Mouse (Mus musculus): Measurements from ENCODE around the gene Gm10563. TPM values are rescaled to one million over a fixed set of nuclear protein-coding genes. Genes with fewer than 3 reads are reported as not detected.

Gene Gm10563
- total and polyA plus RNA-seq, 2 experiments from 2014 or later: not detected

DNA sequence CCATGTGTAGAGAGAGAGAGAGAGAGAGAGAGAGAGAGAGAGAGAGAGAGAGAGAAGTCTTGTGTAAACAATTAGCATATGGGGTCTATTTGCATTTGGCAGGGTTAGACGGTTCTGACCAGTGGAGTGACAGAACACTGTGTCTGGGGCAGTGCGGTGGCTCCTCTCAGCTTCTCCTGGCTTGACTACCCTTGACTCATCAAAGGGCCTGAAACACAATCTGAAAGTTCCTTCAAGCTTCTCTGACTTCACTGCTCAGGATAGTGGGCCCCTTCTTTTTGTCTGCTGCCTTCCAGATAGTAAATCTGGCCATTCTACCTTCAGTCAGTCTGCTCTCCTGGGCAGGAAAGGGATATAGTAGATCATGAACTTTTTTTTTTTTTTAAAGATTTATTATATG, 38.4 kb downstream of the Gm10563 start:
- ATAC-seq (no peak), DNase-seq (ENCODE audit: low spot score) (no peak)
- Histone ChIP-seq H3K4me1 (ENCODE audit: insufficient read depth, low read length) (0 out of 2 replicates have a peak, but pooled peaks cover 4% of the 10 kb centered on the region), H3K27ac (no peak overlapping the region), H3K27me3 (ENCODE audit: insufficient read depth, low read length) (no peaks in the 10 kb centered on the region), H3K9me3 (ENCODE audit: low read length) (no peaks in the 10 kb centered on the region), H3K36me3 (ENCODE audit: insufficient read depth, low read length) (peaks cover 12% of the 10 kb centered on the region), H3K4me3 (ENCODE audit: low read length) (no peak overlapping the region), H3K4me2 (ENCODE audit: low read depth, low read length) (no peak overlapping the region), H3K9ac (replicated peaks; ENCODE audit: low read length) (no peak overlapping the region)
- TF ChIP-seq CTCF (IDR thresholded peaks at IDR 0.05; ENCODE audit: low read depth): no peak
- WGBS: 72% methylated on average over 2 of the region's 2 CpGs

DNA sequence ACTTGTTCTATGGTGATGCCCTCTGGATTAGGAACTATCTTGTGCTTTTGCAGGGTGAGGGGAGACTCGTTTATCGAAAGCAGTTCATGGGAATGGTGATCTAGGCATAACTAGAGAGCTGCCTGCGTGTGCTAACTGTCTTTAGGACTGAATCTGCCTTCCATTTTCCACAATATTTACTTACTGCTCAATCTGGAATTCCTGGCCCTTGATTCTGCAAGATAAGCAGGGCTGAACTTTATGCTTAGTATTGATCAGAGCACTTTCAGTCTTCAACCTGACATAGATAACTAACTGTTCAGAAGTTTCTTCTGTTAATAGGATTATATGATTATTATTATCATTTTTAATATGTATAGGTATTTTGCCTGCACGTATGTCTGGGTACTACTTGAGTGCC, 40.1 kb downstream of the Gm10563 start:
- Histone ChIP-seq H3K27ac (no peak overlapping the region), H3K4me3 (ENCODE audit: low read length) (no peak overlapping the region), H3K4me1 (ENCODE audit: insufficient read depth, low read length) (0 out of 2 replicates have a peak, but pooled peaks cover 4% of the 10 kb centered on the region), H3K9me3 (ENCODE audit: low read length) (no peaks in the 10 kb centered on the region), H3K36me3 (ENCODE audit: insufficient read depth, low read length) (peaks cover 3% of the 10 kb centered on the region), H3K27me3 (ENCODE audit: insufficient read depth, low read length) (no peaks in the 10 kb centered on the region), H3K9ac (replicated peaks; ENCODE audit: low read length) (no peak overlapping the region), H3K4me2 (ENCODE audit: low read depth, low read length) (no peak overlapping the region)
- ATAC-seq: no peak
- TF ChIP-seq CTCF (IDR thresholded peaks at IDR 0.05; ENCODE audit: low read depth): no peak
- DNase-seq (ENCODE audit: low spot score): no peak
- 92% methylated on average over 4 of the region's 4 CpGs for WGBS

DNA sequence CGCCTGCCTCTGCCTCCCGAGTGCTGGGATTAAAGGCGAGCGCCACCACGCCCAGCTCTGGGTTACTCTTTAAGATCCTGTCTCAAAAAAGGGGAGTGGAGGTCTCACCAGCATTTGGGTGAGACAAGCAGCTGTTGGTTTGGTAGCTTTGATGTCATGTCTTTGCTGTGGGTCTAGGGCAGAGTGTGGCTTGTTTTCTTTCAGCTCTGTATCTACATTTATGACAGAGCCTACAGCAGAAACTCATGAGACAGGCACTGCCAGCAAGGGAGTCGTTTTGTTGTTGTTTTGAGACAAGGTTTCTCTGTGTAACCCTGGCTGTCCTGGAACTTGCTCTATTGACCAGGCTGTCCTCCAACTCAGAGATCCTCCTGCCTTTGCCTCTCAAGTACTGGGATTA, 41.4 kb downstream of the Gm10563 start:
- no peak for DNase-seq (ENCODE audit: low spot score)
- H3K27ac ChIP-seq: no peak overlapping the region
- TF ChIP-seq CTCF (IDR thresholded peaks at IDR 0.05; ENCODE audit: low read depth): no peak
- no peak overlapping the region for H3K4me2 ChIP-seq (ENCODE audit: low read depth, low read length)
- no peak overlapping the region for H3K9ac ChIP-seq (replicated peaks; ENCODE audit: low read length)
- H3K4me1 ChIP-seq (ENCODE audit: insufficient read depth, low read length): 0 out of 2 replicates have a peak, but pooled peaks cover 4% of the 10 kb centered on the region
- no peaks in the 10 kb centered on the region for H3K9me3 ChIP-seq (ENCODE audit: low read length)
- 93% methylated on average over 6 of the region's 6 CpGs for WGBS
- no peaks in the 10 kb centered on the region for H3K36me3 ChIP-seq (ENCODE audit: insufficient read depth, low read length)
- no peak for ATAC-seq
- no peak overlapping the region for H3K4me3 ChIP-seq (ENCODE audit: low read length)
- no peaks in the 10 kb centered on the region for H3K27me3 ChIP-seq (ENCODE audit: insufficient read depth, low read length)

DNA sequence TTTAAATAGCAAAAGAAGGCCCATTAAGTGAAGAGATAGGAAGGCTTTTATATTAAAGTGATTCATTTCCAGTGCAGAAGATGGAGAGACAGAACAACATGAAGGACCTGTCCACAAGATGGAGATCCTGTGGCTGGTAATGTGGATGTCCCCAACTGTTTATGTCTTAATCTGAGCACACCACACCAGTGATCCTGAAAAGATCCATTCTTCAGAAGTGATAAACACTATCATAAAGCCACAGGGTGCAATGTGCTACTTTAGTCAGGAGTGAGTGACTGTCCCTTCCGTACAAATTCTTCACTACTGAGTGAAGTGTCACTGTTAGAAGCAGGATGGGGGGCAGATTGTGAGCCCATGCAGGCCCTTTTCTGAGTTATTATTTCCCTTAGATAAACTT, 42.5 kb downstream of the Gm10563 start:
- 89% methylated on average over 1 of the region's 1 CpGs for WGBS
- TF ChIP-seq CTCF (IDR thresholded peaks at IDR 0.05; ENCODE audit: low read depth): no peak
- ATAC-seq (no peak), DNase-seq (ENCODE audit: low spot score) (no peak)
- Histone ChIP-seq H3K27ac (no peak overlapping the region), H3K9me3 (ENCODE audit: low read length) (no peaks in the 10 kb centered on the region), H3K9ac (replicated peaks; ENCODE audit: low read length) (peak overlapping the region; percentile 96; the same call in 1 of the 2 replicates), H3K36me3 (ENCODE audit: insufficient read depth, low read length) (no peaks in the 10 kb centered on the region), H3K27me3 (ENCODE audit: insufficient read depth, low read length) (no peaks in the 10 kb centered on the region), H3K4me1 (ENCODE audit: insufficient read depth, low read length) (0 out of 2 replicates have a peak, but pooled peaks cover 4% of the 10 kb centered on the region), H3K4me3 (ENCODE audit: low read length) (peak overlapping the region; percentile 96; the same call in 1 of the 2 replicates), H3K4me2 (ENCODE audit: low read depth, low read length) (peak overlapping the region; percentile 92)

DNA sequence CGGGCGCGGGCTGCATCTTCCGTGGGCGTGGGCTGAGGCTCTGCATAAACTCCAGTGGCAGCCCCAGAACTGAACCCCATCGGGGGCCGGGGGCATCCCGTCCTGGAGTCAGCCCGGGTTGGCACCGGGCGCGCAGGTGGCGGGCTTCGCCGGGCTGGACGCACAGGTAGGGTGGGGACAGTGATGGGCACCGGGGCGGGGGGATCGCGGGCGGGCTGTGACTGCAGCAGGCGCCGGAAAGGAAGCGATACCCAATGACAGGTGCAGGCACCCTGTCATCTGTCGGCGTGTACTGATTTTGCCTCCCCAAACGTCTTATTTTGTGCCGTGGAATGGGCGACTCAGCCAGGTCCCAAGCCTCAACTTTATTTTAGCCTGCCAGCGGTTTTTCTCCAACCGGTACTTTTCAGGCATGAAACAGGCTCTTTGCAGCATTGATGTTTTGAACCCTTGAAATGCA, 43.2 kb downstream of the Gm10563 start:
- Histone ChIP-seq H3K27ac (peak overlapping the region; percentile 100), H3K4me2 (ENCODE audit: low read depth, low read length) (peak overlapping the region; percentile 92), H3K36me3 (ENCODE audit: insufficient read depth, low read length) (no peaks in the 10 kb centered on the region), H3K9ac (replicated peaks; ENCODE audit: low read length) (peak overlapping the region; percentile 96), H3K4me3 (ENCODE audit: low read length) (peak overlapping the region; percentile 96), H3K27me3 (ENCODE audit: insufficient read depth, low read length) (no peaks in the 10 kb centered on the region), H3K9me3 (ENCODE audit: low read length) (no peaks in the 10 kb centered on the region), H3K4me1 (ENCODE audit: insufficient read depth, low read length) (0 out of 2 replicates have a peak, but pooled peaks cover 4% of the 10 kb centered on the region)
- no peak for TF ChIP-seq CTCF (IDR thresholded peaks at IDR 0.05; ENCODE audit: low read depth)
- WGBS: 1% methylated on average over 31 of the region's 31 CpGs
- no peak for DNase-seq (ENCODE audit: low spot score)
- ATAC-seq: peak; percentile 59

DNA sequence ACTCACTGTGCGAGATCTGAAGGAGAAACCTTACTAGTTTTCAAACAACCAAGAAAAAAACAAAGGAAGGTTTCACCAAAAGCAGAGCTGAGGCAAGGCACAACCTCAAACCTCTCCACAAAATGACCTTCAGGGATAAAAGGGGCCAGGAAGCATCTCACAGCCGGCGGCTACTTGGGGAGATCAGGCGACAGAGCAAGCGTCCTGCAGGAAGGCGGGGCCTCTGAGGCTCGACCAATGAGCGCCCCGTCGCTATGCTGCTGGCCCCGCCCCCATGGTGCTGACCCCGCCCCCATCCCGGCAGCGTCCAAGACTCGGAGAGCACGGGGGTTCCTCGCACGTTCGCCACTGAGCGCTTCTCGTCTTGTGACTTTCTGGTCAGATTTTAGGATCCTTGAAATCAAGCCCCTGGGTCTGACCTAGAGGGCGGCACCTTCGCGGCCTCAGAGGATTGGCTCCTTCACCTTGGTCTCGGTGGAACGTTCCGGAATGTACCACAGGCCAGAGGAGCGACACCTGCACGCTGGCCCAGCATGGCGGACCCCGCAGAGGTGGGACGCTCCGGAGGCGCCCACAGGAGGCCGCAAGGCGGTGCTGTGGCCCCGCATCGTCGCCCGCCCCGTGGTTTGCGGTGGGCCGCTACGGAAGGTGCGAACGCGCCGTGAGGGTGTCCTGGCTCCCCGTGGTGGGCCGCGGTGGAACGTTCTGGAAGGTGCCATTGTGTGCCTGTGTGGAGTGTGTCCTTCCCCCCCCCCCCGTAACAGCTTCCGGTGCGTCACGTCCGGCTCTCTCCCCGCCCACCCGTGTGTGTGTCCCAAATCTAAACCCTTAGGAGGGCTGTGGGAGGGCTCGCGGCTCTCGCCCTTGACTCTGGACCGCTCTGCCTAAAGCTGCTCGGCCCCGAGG, 43.9 kb downstream of the Gm10563 start, which contains the start of gene Slc35e2:
TSS of gene Slc35e2 (plus strand) at position 326 of the 906 bp plus-strand sequence.
- Histone ChIP-seq H3K27ac (peak within 1 kb of the TSS; percentile 100), H3K9ac (replicated peaks; ENCODE audit: low read length) (peak within 1 kb of the TSS; percentile 96), H3K36me3 (ENCODE audit: insufficient read depth, low read length) (no peaks in the 10 kb centered on the region), H3K4me2 (ENCODE audit: low read depth, low read length) (peak within 1 kb of the TSS; percentile 92), H3K4me1 (ENCODE audit: insufficient read depth, low read length) (0 out of 2 replicates have a peak, but pooled peaks cover 4% of the 10 kb centered on the region), H3K9me3 (ENCODE audit: low read length) (no peaks in the 10 kb centered on the region), H3K4me3 (ENCODE audit: low read length) (peak within 1 kb of the TSS; percentile 96), H3K27me3 (ENCODE audit: insufficient read depth, low read length) (no peaks in the 10 kb centered on the region)
- DNase-seq (ENCODE audit: low spot score) (peak; percentile 96), ATAC-seq (peak; percentile 96)
- TF ChIP-seq CTCF (IDR thresholded peaks at IDR 0.05; ENCODE audit: low read depth): no peak
- under 1% methylated on average over 65 of the region's 65 CpGs for WGBS

Data from hindbrain, postnatal 0 days (tissue).